In the genomic region with DNA sequence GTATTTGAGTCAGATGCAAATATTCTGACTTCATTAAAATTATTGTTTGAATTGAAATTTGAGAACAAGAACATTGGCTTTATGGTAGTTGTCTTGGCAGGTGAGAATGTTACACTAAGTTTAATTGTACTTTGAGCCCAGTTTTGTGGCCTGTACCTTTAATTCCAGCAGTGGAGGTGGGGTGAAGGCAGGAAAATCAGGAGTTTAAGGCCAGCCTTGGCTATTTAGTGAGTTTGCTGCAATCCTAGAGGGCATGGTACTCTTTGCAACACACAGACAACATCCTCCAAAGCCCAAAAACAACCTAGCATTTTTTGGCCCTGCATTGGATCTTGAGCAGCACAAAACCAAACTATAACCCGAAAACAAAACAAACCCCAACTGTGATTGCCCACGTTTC, we compare ENCODE assay signal across 10 mouse cellular contexts. TPM values are rescaled to one million over a fixed set of nuclear protein-coding genes. Genes with fewer than 3 reads are reported as not detected.
A peak's percentile ranks its signal among the peaks of the same experiment; 100 is the strongest.
DNase-seq lines count a peak whose midpoint lies in the region; ATAC-seq and TF ChIP-seq lines count a peak whose summit lies in the region.
"Had no signal": no experiment of that assay in that cellular context is flagged by ENCODE, and none has a peak within 500 bp of the region (broad histone marks: within the 10 kb centered on the region; RNA-seq: fewer than 3 reads in every experiment).

No protein-coding gene starts in this region.

- H3K4me1 ChIP-seq in heart, embryonic 13.5 days = peaks cover 24% of the 10 kb centered on the region
- peaks cover 0 to 11% of the 10 kb centered on the region in 2 experiments; a peak in 1 of 4 replicates for H3K4me1 ChIP-seq in ES-E14 (ENCODE audit: control insufficient read depth in 2 of 2, insufficient read depth in 2 of 2, low read length in 2 of 2, poor library complexity in 1 of 2)
- no peaks in the 10 kb centered on the region for H3K4me1 ChIP-seq in hindbrain, embryonic 11.5 days (replicated peaks; ENCODE audit: control insufficient read depth, insufficient read depth, low read length)

- peaks cover 2% of the 10 kb centered on the region; the same call in 1 of the 2 replicates for H3K36me3 ChIP-seq in heart, embryonic 13.5 days
- H3K36me3 ChIP-seq in ES-E14 (ENCODE audit: control insufficient read depth, insufficient read depth, low read length, poor library complexity, severe bottlenecking) = no peaks in the 10 kb centered on the region
- no peaks in the 10 kb centered on the region for H3K36me3 ChIP-seq in hindbrain, embryonic 11.5 days (ENCODE audit: control insufficient read depth, insufficient read depth, low read length)
- H3K36me3 ChIP-seq in macrophage (ENCODE audit: inconsistent target) = no peaks in the 10 kb centered on the region

- 63% methylated on average over 2 of the region's 2 CpGs for WGBS in heart, embryonic 13.5 days
- WGBS in hindbrain, embryonic 11.5 days = 65% methylated on average over 2 of the region's 2 CpGs
- 60% methylated on average over 2 of the region's 2 CpGs for WGBS in macrophage (ENCODE audit: missing documents)

- peak overlapping the region; percentile 85 for H3K4me2 ChIP-seq in heart, embryonic 13.5 days
- peak overlapping the region; percentile 53 for H3K4me2 ChIP-seq in hindbrain, embryonic 11.5 days (replicated peaks; ENCODE audit: low read depth, low read length)

- H3K27ac ChIP-seq in heart, embryonic 13.5 days (replicated peaks) = no peak overlapping the region
- H3K27ac ChIP-seq in ES-E14 (ENCODE audit: insufficient read depth, low read depth, low read length, poor library complexity, severe bottlenecking) = no peak overlapping the region
- no peak overlapping the region for H3K27ac ChIP-seq in hindbrain, embryonic 11.5 days (ENCODE audit: low read depth, low read length)
- H3K27ac ChIP-seq in macrophage = 0 out of 2 replicates have a peak overlapping the region, but pooled peaks have one; percentile 13

- H3K4me3 ChIP-seq in heart, embryonic 13.5 days = peak overlapping the region; percentile 75
- peak overlapping the region; percentile 90 to 100; a peak in 3 of 4 replicates for H3K4me3 ChIP-seq in ES-E14 (ENCODE audit: insufficient read depth in 1 of 2, low read depth in 1 of 2, low read length in 2 of 2, poor library complexity in 1 of 2, severe bottlenecking in 1 of 2)
- H3K4me3 ChIP-seq in hindbrain, embryonic 11.5 days (ENCODE audit: low read depth, low read length) = peak overlapping the region; percentile 80
- H3K4me3 ChIP-seq in macrophage (ENCODE audit: inconsistent target) = peak overlapping the region; percentile 57

- no peaks in the 10 kb centered on the region for H3K9me3 ChIP-seq in heart, embryonic 13.5 days
- H3K9me3 ChIP-seq in ES-E14 (ENCODE audit: control insufficient read depth, insufficient read depth, low read depth, low read length) = no peaks in the 10 kb centered on the region
- no peaks in the 10 kb centered on the region for H3K9me3 ChIP-seq in hindbrain, embryonic 11.5 days (ENCODE audit: control insufficient read depth, low read length)

- peak overlapping the region; percentile 93 for H3K9ac ChIP-seq in heart, embryonic 13.5 days
- H3K9ac ChIP-seq in ES-E14 (ENCODE audit: insufficient read depth, low read depth, low read length, poor library complexity, severe bottlenecking) = peak overlapping the region; percentile 56; the same call in 1 of the 2 replicates
- no peak overlapping the region for H3K9ac ChIP-seq in hindbrain, embryonic 11.5 days (ENCODE audit: low read depth, low read length)

- in situ Hi-C loops in ES-E14 (cut with MboI; ENCODE audit: low sequenced_read_pairs in 2 of 2, unreplicated experiment in 2 of 2) = no loop called here

- ATAC-seq in heart, embryonic 13.5 days (ENCODE audit: extremely low read depth, insufficient number of reproducible peaks, low FRiP score, low TSS enrichment) = no peak
- no peak for ATAC-seq in hindbrain, embryonic 11.5 days (ENCODE audit: low FRiP score)
- ATAC-seq in activated CD4-positive, CD25-positive, alpha-beta regulatory T cell, adult 4 months = no peak

- peaks cover 48% of the 10 kb centered on the region for H3K79me2 ChIP-seq in macrophage (ENCODE audit: inconsistent target)

- no peak for DNase-seq in heart, adult 11 months
- DNase-seq in ES-E14 (ENCODE audit: low read depth, low spot score) = no peak
- no peak for DNase-seq in hindbrain, embryonic 11.5 days (ENCODE audit: low spot score)
- DNase-seq in adrenal gland, adult 8-10 months = no peak
- DNase-seq in gastrocnemius, adult 18-20 months (ENCODE audit: low spot score) = no peak
- DNase-seq: cerebellum, adult 18-20 months; kidney, postnatal 14 days had no signal

- no peaks in the 10 kb centered on the region for H3K27me3 ChIP-seq in heart, embryonic 13.5 days (replicated peaks)
- no peaks in the 10 kb centered on the region for H3K27me3 ChIP-seq in hindbrain, embryonic 11.5 days (ENCODE audit: control insufficient read depth, insufficient read depth, low read length)

TF ChIP-seq in ES-E14, 5 proteins besides CTCF, POLR2A, EP300 and RAD21:
- TF ChIP-seq HCFC1 (IDR thresholded peaks at IDR 0.05; ENCODE audit: borderline replicate concordance, insufficient read depth, low read length) = no peak
- no peak for TF ChIP-seq ZC3H11A (IDR thresholded peaks at IDR 0.05; ENCODE audit: borderline replicate concordance, low read depth, low read length)
- TF ChIP-seq CHD2 (IDR thresholded peaks at IDR 0.05; ENCODE audit: low read depth, low read length) = no peak
- no peak for TF ChIP-seq ZNF384 (IDR thresholded peaks at IDR 0.05; ENCODE audit: low read depth, low read length)
- TF ChIP-seq MAFK (IDR thresholded peaks at IDR 0.05; ENCODE audit: insufficient read depth, low read depth, low read length) = no peak

RNA-seq across cellular contexts. Expression of gene Atg5, which starts 1.1 kb away (rescaled TPM):
- 24.2 and 29.9 TPM in 2 replicates for polyA plus RNA-seq in heart, embryonic 13.5 days (2015; fragmentation: Nextera tagmentation; extraction: Ambion mirVana)
- total RNA-seq in ES-E14 (2012; rRNA removed) = 16.0 and 22.5 TPM in 2 replicates
- polyA plus RNA-seq in hindbrain, embryonic 11.5 days (2014; fragmentation: Nextera tagmentation; extraction: Ambion mirVana) = 58.7 and 61.6 TPM in 2 replicates
- total RNA-seq in macrophage (2018; cell fraction: chromatin; rRNA removed) = 10 to 100 TPM in 22 of 26 experiments, 1 to 10 TPM in 4; 6.8 to 23.7 (median 18.0) TPM
- total RNA-seq in macrophage (2018; cell fraction: cytosol; rRNA removed) = 10 to 100 TPM; 25.1 to 47.0 (median 40.0) TPM
- total RNA-seq in macrophage (2018; cell fraction: nucleus; rRNA removed) = 10 to 100 TPM; 10.8 to 35.6 (median 21.1) TPM
- polyA plus RNA-seq in macrophage (2018) = 35.0 to 43.4 TPM (median 39.1 TPM) in 3 replicates
- polyA plus RNA-seq in activated CD4-positive, CD25-positive, alpha-beta regulatory T cell, adult 4 months (2017; shearing (Covaris generic)) = 10 to 100 TPM; 38.8 to 57.3 TPM
- 10 to 100 TPM; 30.6 to 49.7 (median 36.4) TPM for total RNA-seq in adrenal gland, adult 8-10 months (2022)
- total RNA-seq in gastrocnemius, adult 18-20 months (2021) = 10 to 100 TPM; 11.7 to 12.7 TPM
